Mouse (Mus musculus) kidney, embryonic 16.5 days (tissue): ENCODE data around the gene Gpx3. TPM values are rescaled to one million over a fixed set of nuclear protein-coding genes. Genes with fewer than 3 reads are reported as not detected.

Source experiments
- ATAC-seq: fragments of 200-750 bp; cut with Nextera tagmentation; 2 replicates; pipeline ENCODE4 v1.8.0; 2017; ENCODE audit warnings: moderate TSS enrichment; ENCODE audit not compliant: low FRiP score, low TSS enrichment
- H3K27ac ChIP-seq: fragments of 300-500 bp; sonication (generic); 2 replicates; pipeline ENCODE4 v1.5.1; 2014; ENCODE audit warnings: low read length
- H3K27me3 ChIP-seq: fragments of 300-500 bp; sonication (generic); 2 replicates; pipeline ENCODE4 v1.6.1; 2014; ENCODE audit warnings: low read length, control low read depth, mixed read lengths; ENCODE audit not compliant: insufficient read depth
- H3K36me3 ChIP-seq: fragments of 300-500 bp; sonication (generic); 2 replicates; pipeline ENCODE4 v1.6.1; 2014; ENCODE audit warnings: low read length, control low read depth, mixed read lengths; ENCODE audit not compliant: insufficient read depth
- H3K4me1 ChIP-seq: fragments of 300-500 bp; sonication (generic); 2 replicates; pipeline ENCODE4 v1.6.1; 2014; ENCODE audit warnings: low read length, control low read depth, mixed read lengths; ENCODE audit not compliant: insufficient read depth
- H3K4me2 ChIP-seq: fragments of 300-500 bp; sonication (generic); replicated peaks from 2 replicates; pipeline ENCODE4 v1.6.1; 2014; ENCODE audit warnings: low read depth, low read length
- H3K4me3 ChIP-seq: fragments of 300-500 bp; sonication (generic); 2 replicates; pipeline ENCODE4 v1.5.1; 2014; ENCODE audit warnings: mild to moderate bottlenecking, low read length
- H3K9ac ChIP-seq: fragments of 300-500 bp; sonication (generic); replicated peaks from 2 replicates; pipeline ENCODE4 v1.6.1; 2014; ENCODE audit warnings: low read length
- H3K9me3 ChIP-seq: fragments of 300-500 bp; sonication (generic); 2 replicates; pipeline ENCODE4 v1.6.1; 2016; ENCODE audit warnings: low read length, control low read depth
- WGBS: fragments of 180-500 bp; shearing (Covaris S2); extraction: QIAGEN DNeasy Blood & Tissue Kit; methylation state at CpG from one replicate; pipeline ENCODE4 v1.1.7; 2014; 5-methylcytosine and 5-hydroxymethylcytosine counted together
- polyA plus RNA-seq: library from polyadenylated mRNA; unstranded; fragments of >200 nt; fragmentation: Nextera tagmentation; extraction: Ambion mirVana; gene quantifications from 2 replicates; pipeline ENCODE4 v1.2.1, GENCODE M21; 2015

Gene Gpx3
- polyA plus RNA-seq, 1 experiment from 2014 or later = 297 TPM

GRCm38 (mm10) chr11:54866119-54867048, 35.9 kb upstream of the Gpx3 start, which contains the start of gene Hint1:
Gene Hint1 (plus strand): TSS chr11:54866383.
- Histone ChIP-seq H3K36me3 (peaks cover 14% of the 10 kb centered on the region), H3K4me1 (peaks cover 23% of the 10 kb centered on the region), H3K27ac (peak within 1 kb of the TSS; percentile 91), H3K4me2 (peak within 1 kb of the TSS; percentile 59), H3K4me3 (peak within 1 kb of the TSS; percentile 91), H3K9ac (peak within 1 kb of the TSS; percentile 98), H3K9me3 (no peaks in the 10 kb centered on the region), H3K27me3 (no peaks in the 10 kb centered on the region)
- ATAC-seq = peak; percentile 83
- WGBS = under 1% methylated on average over 100 of the region's 107 CpGs

GRCm38 (mm10) chr11:54867049-54867385, 35.2 kb upstream of the Gpx3 start:
- WGBS = under 1% methylated on average over 5 of the region's 5 CpGs
- H3K4me1 ChIP-seq = peaks cover 23% of the 10 kb centered on the region
- peak overlapping the region; percentile 91 for H3K4me3 ChIP-seq
- H3K9me3 ChIP-seq = no peaks in the 10 kb centered on the region
- H3K36me3 ChIP-seq = peaks cover 20% of the 10 kb centered on the region
- H3K27ac ChIP-seq = peak overlapping the region; percentile 91
- peak overlapping the region; percentile 59 for H3K4me2 ChIP-seq
- ATAC-seq = peak; percentile 50
- no peaks in the 10 kb centered on the region for H3K27me3 ChIP-seq
- peak overlapping the region; percentile 98 for H3K9ac ChIP-seq

GRCm38 (mm10) chr11:54867903-54868434, 34.3 kb upstream of the Gpx3 start:
- 68% methylated on average over 3 of the region's 3 CpGs for WGBS

GRCm38 (mm10) chr11:54868445-54868844, 33.8 kb upstream of the Gpx3 start:
- H3K4me2 ChIP-seq = no peak overlapping the region; the same call in 1 of the 2 replicates
- no peaks in the 10 kb centered on the region for H3K9me3 ChIP-seq
- H3K27ac ChIP-seq = no peak overlapping the region
- H3K9ac ChIP-seq = no peak overlapping the region
- peaks cover 33% of the 10 kb centered on the region for H3K36me3 ChIP-seq
- H3K4me1 ChIP-seq = peaks cover 23% of the 10 kb centered on the region
- WGBS = 63% methylated on average over 2 of the region's 2 CpGs
- no peaks in the 10 kb centered on the region for H3K27me3 ChIP-seq
- ATAC-seq = no peak
- no peak overlapping the region for H3K4me3 ChIP-seq

More at GRCm38 (mm10) chr11:54867903-54868434, 34.3 kb upstream of the Gpx3 start:
- Histone ChIP-seq H3K9ac (no peak overlapping the region), H3K36me3 (peaks cover 29% of the 10 kb centered on the region), H3K4me3 (peak overlapping the region; percentile 91), H3K9me3 (no peaks in the 10 kb centered on the region), H3K27ac (no peak overlapping the region), H3K27me3 (no peaks in the 10 kb centered on the region), H3K4me1 (peaks cover 23% of the 10 kb centered on the region), H3K4me2 (peak overlapping the region; percentile 59)
- no peak for ATAC-seq

GRCm38 (mm10) chr11:54869318-54869717, 32.9 kb upstream of the Gpx3 start:
- H3K27ac ChIP-seq = no peak overlapping the region
- no peaks in the 10 kb centered on the region for H3K27me3 ChIP-seq
- no peaks in the 10 kb centered on the region for H3K9me3 ChIP-seq
- H3K4me2 ChIP-seq = no peak overlapping the region
- no peak for ATAC-seq
- 84% methylated on average over 3 of the region's 3 CpGs for WGBS
- peaks cover 42% of the 10 kb centered on the region for H3K36me3 ChIP-seq
- no peak overlapping the region for H3K9ac ChIP-seq
- peaks cover 23% of the 10 kb centered on the region for H3K4me1 ChIP-seq
- no peak overlapping the region for H3K4me3 ChIP-seq

- peaks cover 23% of the 10 kb centered on the region for H3K4me1 ChIP-seq
- H3K9me3 ChIP-seq = no peaks in the 10 kb centered on the region
- no peak for ATAC-seq
- H3K36me3 ChIP-seq = peaks cover 43% of the 10 kb centered on the region
- no peak overlapping the region for H3K27ac ChIP-seq
- no peak overlapping the region for H3K9ac ChIP-seq
- 79% methylated on average over 7 of the region's 7 CpGs for WGBS
- H3K4me2 ChIP-seq = no peak overlapping the region
- no peaks in the 10 kb centered on the region for H3K27me3 ChIP-seq
- H3K4me3 ChIP-seq = no peak overlapping the region
These were observed 30.3 kb upstream of the Gpx3 start for GRCm38 (mm10) chr11:54871831-54872537.

GRCm38 (mm10) chr11:54876031-54876430, 26.2 kb upstream of the Gpx3 start:
- Histone ChIP-seq H3K4me2 (no peak overlapping the region), H3K9ac (no peak overlapping the region), H3K9me3 (no peaks in the 10 kb centered on the region), H3K4me1 (peaks cover 5% of the 10 kb centered on the region), H3K27ac (no peak overlapping the region), H3K36me3 (peaks cover 33% of the 10 kb centered on the region), H3K4me3 (no peak overlapping the region), H3K27me3 (no peaks in the 10 kb centered on the region)
- no peak for ATAC-seq
- 88% methylated on average over 5 of the region's 5 CpGs for whole genome bisulfite sequencing

GRCm38 (mm10) chr11:54878893-54879292, 23.4 kb upstream of the Gpx3 start:
- Histone ChIP-seq H3K36me3 (peaks cover 6% of the 10 kb centered on the region), H3K4me2 (no peak overlapping the region), H3K9ac (no peak overlapping the region), H3K9me3 (no peaks in the 10 kb centered on the region), H3K4me3 (no peak overlapping the region), H3K27ac (no peak overlapping the region), H3K4me1 (peaks cover 20% of the 10 kb centered on the region), H3K27me3 (no peaks in the 10 kb centered on the region)
- no peak for ATAC-seq
- whole genome bisulfite sequencing = 87% methylated on average over 6 of the region's 6 CpGs

GRCm38 (mm10) chr11:54879434-54879833, 22.8 kb upstream of the Gpx3 start:
- H3K4me1 ChIP-seq = peaks cover 23% of the 10 kb centered on the region
- no peaks in the 10 kb centered on the region for H3K27me3 ChIP-seq
- no peak overlapping the region for H3K27ac ChIP-seq
- peaks cover under 1% of the 10 kb centered on the region; the same call in 1 of the 2 replicates for H3K36me3 ChIP-seq
- ATAC-seq = peak; percentile 72
- H3K9me3 ChIP-seq = no peaks in the 10 kb centered on the region
- H3K9ac ChIP-seq = no peak overlapping the region
- no peak overlapping the region for H3K4me2 ChIP-seq
- WGBS = 30% methylated on average over 4 of the region's 4 CpGs
- H3K4me3 ChIP-seq = no peak overlapping the region
